Mouse (Mus musculus) inflammation-experienced regulatory T-cells (primary cell): ENCODE measurements around the gene Fap. TPM values are rescaled to one million over a fixed set of nuclear protein-coding genes. Genes with fewer than 3 reads are reported as not detected.

Experiments
- polyA plus RNA-seq, 2 experiments: library from polyadenylated mRNA; unstranded; fragments of 100-300 nt; shearing (Covaris generic); gene quantifications; one replicate each; pipeline ENCODE4 v1.2.1; 2017

Fap gene
- polyA plus RNA-seq = under 1 TPM in 1 of 2 experiments, not detected in 1; 0.55 TPM

DNA sequence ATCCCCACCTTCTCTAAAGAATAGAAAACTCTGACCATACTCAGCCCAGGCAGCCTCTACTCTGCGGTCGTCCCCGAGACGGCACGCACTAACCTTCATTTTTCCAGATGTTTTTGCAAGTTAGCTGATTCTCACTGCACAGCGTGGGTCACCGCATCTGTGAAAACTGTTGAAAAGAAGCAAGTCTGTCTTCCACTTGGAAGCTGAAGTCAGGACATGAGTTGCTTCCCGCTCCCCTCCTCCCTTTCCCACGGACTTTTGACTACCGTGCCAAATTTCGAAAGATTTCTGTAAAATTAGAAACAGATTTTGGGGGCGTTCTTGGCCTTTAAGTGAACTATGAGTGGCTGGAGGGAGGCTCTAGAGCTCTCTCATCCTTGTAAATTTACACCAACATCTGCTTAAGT lies at the start of gene Fap:
Gene Fap, minus strand, starts transcription at position 323 of the 407 bp plus-strand sequence.

DNA sequence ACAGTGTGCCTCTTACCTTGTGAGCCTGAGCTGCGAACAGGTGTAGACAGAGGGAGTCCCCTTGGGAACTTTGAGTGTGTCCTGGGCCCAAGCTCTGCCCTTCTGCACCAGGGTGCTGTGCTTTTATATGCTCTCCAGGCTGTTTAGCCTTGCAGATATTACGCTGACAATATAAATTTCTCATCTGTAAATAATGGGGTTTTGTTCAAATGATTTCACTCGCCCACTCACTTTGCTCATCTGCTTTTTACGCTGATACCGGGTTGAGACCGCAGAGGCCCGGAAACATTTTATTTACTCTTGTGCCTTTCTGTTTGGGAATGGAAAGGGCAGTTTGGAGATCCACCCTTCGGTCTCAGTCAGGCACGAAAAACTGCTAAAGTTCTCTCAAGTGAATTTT lies 90.3 kb downstream of the Fap start, which contains the start of gene Gcg:
Gene Gcg, minus strand, starts transcription at position 101 of the 400 bp plus-strand sequence.

Other genes with a start within 250 kb of the Fap start
- gene Dpp4, start 161.8 kb downstream of the Fap start, polyA plus RNA-seq = 100 to 1,000 TPM in 1 of 2 experiments, 10 to 100 TPM in 1; 94.7 to 121 TPM
- not detected for gene Gcg, start 90.4 kb downstream of the Fap start, polyA plus RNA-seq
- 10 to 100 TPM; 18.8 to 19.2 TPM for gene Ifih1, start 72.2 kb upstream of the Fap start, polyA plus RNA-seq
- gene Gca, start 90.2 kb upstream of the Fap start, polyA plus RNA-seq = 1 to 10 TPM in 1 of 2 experiments, under 1 TPM in 1; 0.98 to 1.0 TPM